Mouse (Mus musculus): ENCODE results near the gene Prrg2.
"Not testable (repeated sequence)": the region's sequence is repeated elsewhere in the genome, so short reads cannot be mapped to it uniquely, and the experiment has no call there.

Prrg2 gene

DNA sequence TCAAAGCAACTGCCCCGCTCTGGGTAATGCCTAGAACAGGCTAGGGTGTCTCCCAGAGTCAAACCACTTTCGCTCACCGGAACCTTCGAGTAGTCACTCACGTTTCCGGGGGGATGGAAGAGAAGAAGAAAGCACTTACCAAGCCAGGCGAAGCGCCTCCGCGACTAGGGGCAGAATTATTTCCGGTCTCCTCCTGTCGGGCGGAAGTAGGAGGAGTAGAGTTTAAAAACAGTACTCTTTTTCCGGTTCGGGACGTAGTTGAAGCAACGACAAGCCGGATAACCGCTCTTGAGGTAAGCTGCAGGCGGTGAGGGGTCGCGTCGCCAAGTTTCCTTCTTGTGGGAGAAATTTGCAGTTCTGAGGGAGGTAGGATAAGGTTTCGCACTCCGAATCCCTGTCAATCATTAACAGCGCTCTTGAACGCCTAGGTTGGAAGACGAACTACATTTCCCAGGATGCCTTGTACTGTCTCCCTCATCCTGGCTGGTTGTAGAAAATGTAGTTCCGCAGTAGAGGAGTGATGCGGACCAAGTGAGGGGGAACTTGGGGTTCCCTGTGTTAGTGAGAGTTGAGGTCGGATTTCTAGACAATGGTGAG is at the start of gene Prrg2, which contains the start of gene Nosip:
Gene Prrg2 (minus strand): TSS at position 439 of the 597 bp plus-strand sequence.
Gene Nosip (plus strand): TSS at position 191 of the 597 bp plus-strand sequence.
- peak; percentile 97 for DNase-seq

DNA sequence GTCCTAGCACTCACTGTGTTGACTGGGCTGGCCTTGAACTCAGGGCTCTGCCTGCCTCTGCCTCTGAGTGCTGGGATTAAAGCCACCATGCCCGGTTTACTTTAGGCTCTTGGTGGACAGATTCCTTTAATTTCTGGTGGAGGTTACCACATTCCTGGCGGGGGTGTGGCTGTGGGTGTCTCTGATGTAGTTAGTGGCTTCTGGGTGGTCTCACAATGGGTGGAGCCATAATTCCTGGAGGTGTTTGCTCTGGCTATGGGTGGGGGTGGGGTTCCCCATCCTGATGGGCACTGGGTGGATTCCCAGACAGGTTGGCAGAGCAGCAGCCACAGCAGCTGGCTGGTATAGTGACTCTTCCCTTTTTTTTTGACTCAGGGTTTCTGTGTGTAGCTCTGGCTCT is 49.5 kb upstream of the Prrg2 start:
- DNase-seq = no peak

DNA sequence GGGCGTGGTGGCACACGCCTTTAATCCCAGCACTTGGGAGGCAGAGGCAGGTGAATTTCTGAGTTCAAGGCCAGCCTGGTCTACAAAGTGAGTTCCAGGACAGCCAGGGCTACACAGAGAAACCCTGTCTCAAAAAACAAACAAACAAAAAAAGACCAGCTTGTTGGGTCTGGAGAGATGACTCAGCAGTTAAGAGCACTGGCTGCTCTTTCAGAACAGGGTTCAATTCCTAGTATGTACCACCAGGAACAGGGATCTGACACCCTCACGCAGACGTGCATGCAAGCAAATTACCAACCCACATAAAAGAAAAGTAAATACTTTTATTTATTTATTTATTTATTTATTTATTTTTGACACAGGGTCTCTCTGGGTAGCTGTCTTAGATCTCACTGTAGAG is 47.6 kb upstream of the Prrg2 start:
- DNase-seq = not testable (repeated sequence)

GRCm38 (mm10) chr7:45107052-45107645 is 44.7 kb upstream of the Prrg2 start:
- DNase-seq = no peak

DNA sequence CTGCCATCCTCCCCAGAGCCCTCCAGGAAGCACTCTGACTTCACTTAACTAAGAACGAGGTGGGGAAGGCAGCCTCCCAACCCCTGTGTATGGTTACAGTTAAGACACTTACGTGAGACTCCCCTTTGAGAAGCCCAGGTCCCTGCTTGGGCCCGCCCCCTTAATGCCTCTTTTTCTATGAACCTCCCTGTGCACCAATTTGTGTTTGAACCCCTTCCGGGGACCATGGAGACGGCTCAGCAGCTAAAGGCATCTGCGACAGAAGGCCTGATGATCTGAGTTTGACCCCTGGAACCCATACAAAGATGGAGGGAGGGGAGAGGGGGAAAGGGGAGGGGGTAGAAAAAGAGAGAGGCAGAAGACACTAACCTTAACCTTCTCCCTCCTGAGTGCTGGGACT is 44.0 kb upstream of the Prrg2 start:
- DNase-seq = no peak

DNA sequence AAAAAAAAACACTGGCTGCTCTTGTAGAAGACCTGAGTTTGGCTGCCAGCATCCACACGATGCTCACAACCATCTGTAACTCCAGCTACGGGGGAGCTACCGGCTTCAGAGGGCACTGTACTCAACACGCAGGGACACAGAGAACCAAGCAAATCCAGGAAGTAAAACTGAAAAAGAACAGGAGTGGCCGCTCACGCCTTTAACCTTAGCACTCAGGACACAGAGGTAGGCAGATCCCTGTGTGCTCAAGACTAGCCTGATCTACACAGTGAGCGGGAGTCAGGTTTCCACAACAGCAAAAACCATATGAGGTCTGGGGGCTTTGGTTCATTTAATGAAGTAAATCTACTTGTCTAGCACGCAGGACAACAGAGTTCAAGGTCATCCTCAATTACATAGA is 43.0 kb upstream of the Prrg2 start:
- no peak for DNase-seq

DNA sequence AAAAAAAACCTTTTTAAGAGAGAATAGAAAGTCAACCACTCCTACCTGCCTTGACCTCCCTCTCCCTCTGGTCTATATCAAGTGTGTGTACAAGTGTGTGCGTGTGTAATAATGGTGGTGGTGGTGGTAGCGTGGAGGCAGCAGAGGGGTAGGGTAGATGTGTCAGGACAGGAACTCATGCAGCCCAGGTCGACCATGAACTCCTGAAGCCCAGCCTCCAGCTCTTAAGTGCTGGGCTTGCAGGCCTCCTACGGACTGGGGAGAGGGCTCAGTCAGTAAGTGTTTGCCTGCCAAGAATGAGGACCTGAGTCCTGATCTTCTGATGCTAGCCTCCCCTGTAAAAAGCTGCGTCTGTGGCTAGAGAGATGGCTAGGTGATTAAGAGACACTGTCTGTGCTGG is 42.5 kb upstream of the Prrg2 start:
- no peak for DNase-seq

GRCm38 (mm10) chr7:45103652-45104180 is 41.2 kb upstream of the Prrg2 start, which contains the start of gene Fcgrt:
Gene Fcgrt, minus strand, starts transcription at chr7:45103851.
- DNase-seq = peak; percentile 42

DNA sequence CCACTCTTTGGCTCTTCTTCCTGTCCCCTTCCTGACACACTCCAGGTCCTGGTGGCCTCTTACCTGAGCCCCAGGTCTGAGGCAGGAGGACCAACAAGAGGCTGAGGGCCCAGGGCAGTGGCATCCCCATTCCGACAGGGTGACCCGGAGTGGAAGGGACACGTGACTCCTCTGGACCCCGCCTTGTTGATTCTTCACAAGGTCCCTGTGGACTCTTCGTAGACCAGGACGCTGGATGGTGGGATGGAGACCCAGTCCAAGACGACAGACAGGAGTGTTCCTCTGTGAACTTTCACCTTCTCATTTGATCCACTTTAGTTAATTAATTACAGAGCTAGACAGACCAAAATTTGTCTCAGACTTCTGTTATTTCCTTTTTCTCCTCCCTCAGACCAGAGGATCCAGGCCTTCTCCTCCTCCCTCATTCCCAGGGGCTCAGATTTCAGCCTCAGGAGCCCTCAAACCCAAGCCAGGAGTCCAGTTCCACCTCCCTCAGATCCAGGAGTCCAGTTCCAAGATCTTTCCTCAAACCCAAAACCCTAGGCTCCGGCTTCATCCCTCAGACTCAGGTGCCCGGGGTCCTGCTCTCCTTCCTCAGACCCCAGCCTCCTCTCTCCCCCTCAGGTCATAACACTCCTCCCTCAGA is 40.6 kb upstream of the Prrg2 start:
- DNase-seq = no peak

GRCm38 (mm10) chr7:45102441-45102840 is 40.0 kb upstream of the Prrg2 start:
- no peak for DNase-seq

DNA sequence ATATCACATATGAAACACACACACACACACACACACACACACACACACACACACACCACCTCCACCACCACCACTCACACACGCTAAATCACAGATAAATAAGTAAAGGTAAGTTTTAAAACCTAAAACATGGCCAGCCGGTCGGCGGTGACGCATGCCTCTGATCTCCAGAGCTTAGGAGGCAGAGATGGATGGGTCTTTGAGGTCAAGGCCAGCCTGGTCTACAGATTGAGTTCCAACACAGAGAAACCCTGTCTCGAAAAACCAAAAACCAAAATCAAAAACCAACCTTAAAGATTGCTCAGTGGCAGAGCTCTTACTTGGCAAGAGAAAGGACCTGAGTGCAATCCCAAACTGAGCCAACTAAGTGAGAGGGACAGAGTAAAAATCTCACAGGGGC is 37.6 kb upstream of the Prrg2 start:
- no peak for DNase-seq

GRCm38 (mm10) chr7:45098541-45099240 is 36.2 kb upstream of the Prrg2 start:
- no peak for DNase-seq

- no peak for DNase-seq
Observed at GRCm38 (mm10) chr7:45097479-45097878, 35.0 kb upstream of the Prrg2 start.

DNA sequence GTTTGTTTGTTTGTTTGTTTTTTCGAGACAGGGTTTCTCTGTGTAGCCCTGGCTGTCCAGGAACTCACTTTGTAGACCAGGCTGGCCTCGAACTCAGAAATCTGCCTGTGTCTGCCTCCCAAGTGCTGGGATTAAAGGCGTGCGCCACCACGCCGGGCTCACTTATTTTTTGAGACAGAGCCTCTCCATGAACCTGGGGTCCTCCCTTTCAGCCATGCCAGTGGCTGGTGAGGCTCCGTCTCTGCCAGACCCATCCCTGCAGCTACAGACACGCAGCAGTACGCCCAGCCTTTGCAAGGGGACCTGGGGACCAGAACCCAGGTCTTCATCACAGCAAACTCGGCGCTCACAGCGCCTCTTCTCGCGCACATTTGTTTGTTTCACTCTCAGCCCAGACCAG is 33.5 kb upstream of the Prrg2 start:
- not testable (repeated sequence) for DNase-seq

- no peak for DNase-seq
Observed at GRCm38 (mm10) chr7:45095367-45095766, 32.9 kb upstream of the Prrg2 start.

DNA sequence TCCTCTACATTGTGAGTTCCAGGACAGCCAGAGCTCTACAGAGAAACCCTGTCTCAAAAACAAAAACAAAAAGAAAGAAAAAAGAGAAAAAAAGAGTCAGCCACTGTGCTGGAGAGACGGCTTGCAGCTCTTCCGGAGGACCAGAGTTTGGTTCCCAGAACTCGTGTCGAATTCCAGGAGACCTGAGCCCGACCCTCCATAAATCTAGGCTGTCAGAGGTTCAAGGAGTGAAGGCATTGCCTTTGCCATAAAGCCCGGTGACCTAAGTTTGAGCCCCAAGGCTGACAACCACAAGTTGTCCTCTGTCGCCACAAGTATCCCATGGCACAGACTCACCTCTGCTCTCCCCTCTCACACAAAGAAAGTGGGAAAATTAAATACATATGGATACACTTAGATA is 31.6 kb upstream of the Prrg2 start:
- DNase-seq = no peak

DNA sequence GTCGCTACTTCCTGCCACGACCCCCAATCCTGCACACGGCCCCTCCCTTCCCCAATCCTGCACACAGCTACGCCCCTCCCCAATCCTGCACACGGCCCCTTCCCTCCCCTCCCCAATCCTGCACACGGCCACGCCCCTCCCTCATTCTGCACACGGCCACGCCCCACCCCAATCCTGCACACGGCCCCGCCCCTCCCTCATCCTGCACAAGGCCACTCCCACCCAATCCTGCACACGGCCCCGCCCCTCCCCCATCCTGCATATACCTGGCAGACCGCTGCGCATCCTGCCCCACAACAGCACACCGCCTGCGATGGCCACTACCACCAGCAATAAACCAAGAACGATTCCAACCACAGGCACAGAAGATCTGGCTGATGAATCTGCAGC is 31.0 kb upstream of the Prrg2 start:
- no peak for DNase-seq

- no peak for DNase-seq
Observed at GRCm38 (mm10) chr7:45092828-45093515, 30.5 kb upstream of the Prrg2 start.

DNA sequence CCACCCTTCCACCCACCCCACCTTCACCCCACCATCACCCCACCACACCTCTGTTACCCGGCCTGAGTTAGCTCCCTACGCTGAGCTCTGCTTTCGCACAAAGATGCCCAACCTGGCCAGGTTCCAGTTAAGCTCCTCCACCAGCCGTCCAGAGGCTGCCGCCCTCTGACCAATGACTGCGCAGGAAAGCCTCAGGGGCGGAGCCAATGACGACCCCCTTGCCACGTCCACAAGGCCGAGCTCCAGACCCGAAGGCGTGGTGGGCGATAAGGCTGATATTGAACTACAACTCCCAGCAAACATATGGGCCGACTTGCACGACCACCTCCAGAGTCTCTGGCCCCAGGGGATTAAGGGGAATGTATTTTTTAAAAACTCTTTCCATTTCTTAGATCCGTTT is 29.6 kb upstream of the Prrg2 start, which contains the start of gene Rcn3:
Gene Rcn3 (minus strand): TSS at position 174 of the 400 bp plus-strand sequence.
- no peak for DNase-seq

DNA sequence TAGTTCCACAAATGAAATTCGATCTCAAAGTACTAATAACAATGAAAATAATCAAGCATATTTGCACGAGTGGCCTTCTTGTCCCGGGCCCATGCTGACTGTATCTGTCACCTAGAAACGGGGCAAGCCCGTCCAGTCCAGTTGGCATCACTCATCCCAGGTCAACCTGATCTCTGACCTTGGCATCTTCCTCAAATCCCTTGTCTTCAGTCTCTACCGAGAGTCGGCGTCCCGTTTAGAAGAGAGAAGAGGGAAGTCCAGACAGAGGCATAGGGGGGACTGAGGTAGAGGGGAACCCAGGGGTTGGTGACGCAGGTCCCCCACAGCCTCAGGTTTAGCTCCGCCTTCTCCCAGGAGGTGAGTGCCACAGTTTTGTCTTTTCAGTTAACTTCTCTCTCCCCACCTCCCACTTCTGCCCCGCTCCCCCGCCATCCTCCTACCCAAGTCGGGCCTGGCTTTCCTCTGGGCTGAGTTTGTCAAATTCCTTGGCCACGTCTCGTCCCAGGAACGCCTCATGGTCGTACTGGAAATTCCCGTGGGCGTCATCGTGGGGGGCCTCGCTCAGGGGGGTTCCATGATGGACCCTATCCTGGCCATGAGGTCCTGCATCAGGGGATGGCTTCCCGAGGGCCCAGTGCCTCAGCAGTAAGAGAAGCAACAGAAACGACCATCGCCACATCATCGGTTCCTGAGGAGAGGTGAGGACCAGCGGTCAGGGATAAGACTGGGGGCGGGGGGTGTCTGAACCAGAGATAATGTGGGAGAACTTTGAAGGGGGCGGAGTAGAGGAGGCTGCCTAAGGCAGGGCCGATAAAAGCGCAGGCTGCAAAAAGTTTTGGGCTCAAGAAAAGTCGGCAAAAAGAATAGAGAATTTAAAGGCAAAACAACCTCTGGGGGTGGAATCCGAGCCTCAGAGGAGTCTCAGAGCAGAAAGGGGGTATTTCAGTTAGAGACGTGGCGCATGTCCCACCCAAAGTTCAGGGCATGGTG is 28.8 kb upstream of the Prrg2 start:
- no peak for DNase-seq

GRCm38 (mm10) chr7:45090251-45090977 is 27.9 kb upstream of the Prrg2 start:
- no peak for DNase-seq

Measured in cerebellum, adult 9-10 months (tissue).